Mouse (Mus musculus): ENCODE results near the gene Neo1.

DNA sequence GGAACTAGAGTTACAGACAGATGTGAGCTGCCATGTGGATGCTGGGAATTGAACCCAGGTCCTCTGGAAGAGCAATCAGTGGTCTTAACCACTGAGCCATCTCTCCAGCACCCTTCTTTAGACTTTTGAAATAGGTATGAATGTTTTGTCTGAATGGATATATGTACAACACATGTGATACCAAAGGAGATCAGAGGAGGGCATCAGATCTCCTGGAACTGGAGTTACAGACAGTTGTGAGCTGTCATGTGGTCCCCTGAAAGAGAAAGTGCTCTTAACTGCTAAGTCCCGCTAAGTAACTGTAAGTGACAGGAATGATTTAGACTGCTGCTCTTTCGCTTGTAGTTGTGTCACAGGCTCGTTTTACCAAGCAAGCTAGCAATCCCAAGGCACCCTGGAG lies 80.7 kb downstream of the Neo1 start:
- TF ChIP-seq CTCF (IDR thresholded peaks at IDR 0.05) (peak; percentile 33), EP300 (IDR thresholded peaks at IDR 0.05) (no peak)
